Mouse (Mus musculus): Measurements from ENCODE around the gene Arhgap9.

Arhgap9 gene

GRCm38 (mm10) chr10:127346173-127346572 lies 24.4 kb downstream of the Arhgap9 start:
- no peak for DNase-seq (ENCODE audit: low read depth)

- DNase-seq (ENCODE audit: low read depth) = no peak
Observed at GRCm38 (mm10) chr10:127348957-127349356, 27.2 kb downstream of the Arhgap9 start.

GRCm38 (mm10) chr10:127349810-127350209 lies 28.0 kb downstream of the Arhgap9 start:
- DNase-seq (ENCODE audit: low read depth) = no peak

- no peak for DNase-seq (ENCODE audit: low read depth)
Observed at GRCm38 (mm10) chr10:127350594-127351284, 29.0 kb downstream of the Arhgap9 start.

GRCm38 (mm10) chr10:127351285-127351595 lies 29.5 kb downstream of the Arhgap9 start:
- no peak for DNase-seq (ENCODE audit: low read depth)

GRCm38 (mm10) chr10:127351719-127352118 lies 30.0 kb downstream of the Arhgap9 start:
- DNase-seq (ENCODE audit: low read depth) = no peak

- DNase-seq (ENCODE audit: low read depth) = no peak
Observed at GRCm38 (mm10) chr10:127352187-127352586, 30.4 kb downstream of the Arhgap9 start.

GRCm38 (mm10) chr10:127352766-127353165 lies 31.0 kb downstream of the Arhgap9 start:
- no peak for DNase-seq (ENCODE audit: low read depth)

- no peak for DNase-seq (ENCODE audit: low read depth)
Observed at GRCm38 (mm10) chr10:127353909-127354895, 32.4 kb downstream of the Arhgap9 start, which contains the start of gene Inhbe. TSS of gene Inhbe (minus strand) at chr10:127354411.

GRCm38 (mm10) chr10:127355336-127355735 lies 33.6 kb downstream of the Arhgap9 start:
- DNase-seq (ENCODE audit: low read depth) = no peak

- no peak for DNase-seq (ENCODE audit: low read depth)
Observed at GRCm38 (mm10) chr10:127360714-127361113, 39.0 kb downstream of the Arhgap9 start.

- DNase-seq (ENCODE audit: low read depth) = no peak
Observed at GRCm38 (mm10) chr10:127367116-127367515, 45.4 kb downstream of the Arhgap9 start.

- DNase-seq (ENCODE audit: low read depth) = no peak
Observed at GRCm38 (mm10) chr10:127368273-127368672, 46.5 kb downstream of the Arhgap9 start.

GRCm38 (mm10) chr10:127369834-127370820 lies 48.4 kb downstream of the Arhgap9 start, which contains the start of gene Inhbc:
TSS of gene Inhbc (minus strand) at chr10:127370431.
- DNase-seq (ENCODE audit: low read depth) = no peak

- no peak for DNase-seq (ENCODE audit: low read depth)
Observed at GRCm38 (mm10) chr10:127371023-127371422, 49.3 kb downstream of the Arhgap9 start.

GRCm38 (mm10) chr10:127377700-127378099 lies 55.9 kb downstream of the Arhgap9 start:
- DNase-seq (ENCODE audit: low read depth) = no peak
